Mouse (Mus musculus): ENCODE results near the gene Cdc25b. TPM values are rescaled to one million over a fixed set of nuclear protein-coding genes. Genes with fewer than 3 reads are reported as not detected.

The Cdc25b gene
- total and polyA plus RNA-seq, 3 experiments = 12.6 to 34.5 TPM; not detected in 1

DNA sequence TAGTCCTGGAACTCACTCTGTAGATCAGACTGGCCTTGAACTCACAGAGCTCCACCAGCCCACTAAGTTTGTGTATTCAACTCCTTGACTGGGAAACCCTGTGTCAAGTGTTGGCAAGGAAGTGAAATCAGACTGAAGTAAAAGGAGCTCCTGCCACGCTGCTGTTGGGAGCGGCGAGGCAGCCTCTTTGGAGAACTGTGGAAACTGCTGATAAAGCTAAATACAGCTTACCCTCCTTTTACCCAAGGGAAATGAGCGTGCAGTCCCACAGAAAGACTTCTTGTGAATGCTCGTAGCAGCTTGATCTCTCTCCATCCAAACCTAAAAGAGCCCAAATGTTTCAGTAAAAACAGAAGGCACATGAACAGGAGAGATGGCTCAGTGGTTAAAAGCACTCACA lies 35.8 kb downstream of the Cdc25b start:
- H3K4me1 ChIP-seq (ENCODE audit: control insufficient read depth in 1 of 2, insufficient read depth in 2 of 2, low read length in 2 of 2) = peaks cover 15 to 38% of the 10 kb centered on the region in 2 experiments
- peak overlapping the region; percentile 30; the same call in 1 of the 2 replicates for H3K27ac ChIP-seq (ENCODE audit: control insufficient read depth, low read depth, low read length)
- H3K9ac ChIP-seq (ENCODE audit: control insufficient read depth, low read depth, low read length, poor library complexity, severe bottlenecking) = peak overlapping the region; percentile 44
- peak; percentile 70 for DNase-seq (ENCODE audit: low read depth, low spot score)
- H3K9me3 ChIP-seq (replicated peaks; ENCODE audit: insufficient read depth, low read length) = no peaks in the 10 kb centered on the region
- no peaks in the 10 kb centered on the region for H3K79me2 ChIP-seq (ENCODE audit: control insufficient read depth, insufficient read depth, low read length, poor library complexity)
- no peaks in the 10 kb centered on the region for H3K27me3 ChIP-seq (ENCODE audit: control insufficient read depth in 1 of 2, insufficient read depth in 2 of 2, low read length in 2 of 2)
- TF ChIP-seq POLR2AphosphoS2 (IDR thresholded peaks at IDR 0.05; ENCODE audit: low read length) (no peak), ZC3H11A (IDR thresholded peaks at IDR 0.05; ENCODE audit: low read depth, low read length) (0 out of 2 replicates have a peak, but pooled peaks have one; percentile 5), HCFC1 (IDR thresholded peaks at IDR 0.05; ENCODE audit: low read depth, low read length) (no peak), USF1 (IDR thresholded peaks at IDR 0.05; ENCODE audit: low read depth, low read length) (no peak), E2F4 (IDR thresholded peaks at IDR 0.05; ENCODE audit: borderline replicate concordance, low read depth, low read length) (no peak), MAFK (IDR thresholded peaks at IDR 0.05; ENCODE audit: borderline replicate concordance, low read depth, low read length) (peak; percentile 95)
- H3K36me3 ChIP-seq (ENCODE audit: control insufficient read depth in 1 of 2, insufficient read depth in 2 of 2, low read length in 2 of 2) = peaks cover 0 to 25% of the 10 kb centered on the region in 2 experiments; a peak in 2 of 4 replicates
- H3K4me3 ChIP-seq (ENCODE audit: control insufficient read depth in 1 of 2, insufficient read depth in 1 of 2, low read depth in 2 of 2, low read length in 2 of 2) = peak overlapping the region; percentile 21 to 27; a peak in 3 of 4 replicates

DNA sequence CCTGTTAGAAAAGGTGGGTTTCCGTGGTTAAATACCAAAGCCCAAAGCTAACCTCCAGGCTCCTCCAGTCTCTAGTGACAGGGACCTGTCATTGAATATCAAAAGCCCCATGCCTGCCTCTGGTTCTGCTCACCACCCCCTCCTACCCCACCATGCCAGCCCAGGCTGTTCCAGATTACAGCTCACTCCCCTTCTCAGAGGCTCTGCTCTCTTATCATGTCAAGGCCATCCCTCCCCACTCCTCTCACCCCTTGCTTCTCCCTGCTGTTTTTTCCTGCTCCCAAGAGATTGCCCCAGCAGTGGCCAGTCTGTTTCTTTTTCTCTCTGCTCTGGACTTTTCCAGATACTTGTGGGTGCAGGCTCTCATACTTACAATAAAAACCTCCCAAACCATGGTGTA lies 36.8 kb downstream of the Cdc25b start:
- no peak overlapping the region for H3K9ac ChIP-seq (ENCODE audit: control insufficient read depth, low read depth, low read length, poor library complexity, severe bottlenecking)
- no peak overlapping the region for H3K27ac ChIP-seq (ENCODE audit: control insufficient read depth, low read depth, low read length)
- TF ChIP-seq E2F4 (IDR thresholded peaks at IDR 0.05; ENCODE audit: borderline replicate concordance, low read depth, low read length) (no peak), JUND (IDR thresholded peaks at IDR 0.05; ENCODE audit: low read depth, low read length) (no peak), MYB (IDR thresholded peaks at IDR 0.05; ENCODE audit: low read depth, low read length) (no peak), MAZ (IDR thresholded peaks at IDR 0.05; ENCODE audit: low read depth, low read length) (no peak), UBTF (IDR thresholded peaks at IDR 0.05; ENCODE audit: borderline replicate concordance, insufficient read depth, low read depth, low read length) (no peak), BHLHE40 (IDR thresholded peaks at IDR 0.05; ENCODE audit: borderline replicate concordance, low read depth, low read length) (no peak), TCF12 (IDR thresholded peaks at IDR 0.05; ENCODE audit: low read depth, low read length) (0 out of 2 replicates have a peak, but pooled peaks have one; percentile 14), POLR2A (IDR thresholded peaks at IDR 0.05; ENCODE audit: control insufficient read depth in 1 of 2, insufficient read depth in 1 of 2, low read depth in 1 of 2, low read length in 2 of 2, poor library complexity in 1 of 2) (no peak), POLR2AphosphoS2 (IDR thresholded peaks at IDR 0.05; ENCODE audit: low read length) (no peak), ELF1 (IDR thresholded peaks at IDR 0.05; ENCODE audit: low read depth, low read length) (no peak), GATA1 (IDR thresholded peaks at IDR 0.05; ENCODE audit: low read depth, low read length) (peak; percentile 36; the same call in 1 of the 2 replicates), KAT2A (conservative IDR thresholded peaks at IDR 0.05; ENCODE audit: low read depth, low read length) (no peak), ZKSCAN1 (IDR thresholded peaks at IDR 0.05; ENCODE audit: low read depth, low read length) (no peak), MXI1 (IDR thresholded peaks at IDR 0.05; ENCODE audit: low read depth, low read length) (no peak), EP300 (IDR thresholded peaks at IDR 0.05; ENCODE audit: low read depth in 1 of 2, low read length in 2 of 2) (peak; percentile 9 to 47; a peak in 1 of 4 replicates), TAL1 (IDR thresholded peaks at IDR 0.05; ENCODE audit: low read length) (peak; percentile 42), MEF2A (IDR thresholded peaks at IDR 0.05; ENCODE audit: extremely low read depth, insufficient replicate concordance, low read depth, low read length, poor library complexity, severe bottlenecking) (no peak), ZNF384 (IDR thresholded peaks at IDR 0.05; ENCODE audit: low read depth, low read length) (no peak), USF2 (IDR thresholded peaks at IDR 0.05; ENCODE audit: borderline replicate concordance in 1 of 2, insufficient read depth in 1 of 2, low read depth in 1 of 2, low read length in 2 of 2) (no peak), SIN3A (IDR thresholded peaks at IDR 0.05; ENCODE audit: low read length) (no peak), GABPA (IDR thresholded peaks at IDR 0.05; ENCODE audit: low read depth, low read length) (no peak), HCFC1 (IDR thresholded peaks at IDR 0.05; ENCODE audit: low read depth, low read length) (no peak)
- no peaks in the 10 kb centered on the region for H3K79me2 ChIP-seq (ENCODE audit: control insufficient read depth, insufficient read depth, low read length, poor library complexity)
- no peaks in the 10 kb centered on the region for H3K27me3 ChIP-seq (ENCODE audit: control insufficient read depth in 1 of 2, insufficient read depth in 2 of 2, low read length in 2 of 2)
- no peaks in the 10 kb centered on the region for H3K9me3 ChIP-seq (replicated peaks; ENCODE audit: insufficient read depth, low read length)
- H3K36me3 ChIP-seq (ENCODE audit: control insufficient read depth in 1 of 2, insufficient read depth in 2 of 2, low read length in 2 of 2) = peaks cover 0 to 24% of the 10 kb centered on the region in 2 experiments; a peak in 2 of 4 replicates
- H3K4me1 ChIP-seq (ENCODE audit: control insufficient read depth in 1 of 2, insufficient read depth in 2 of 2, low read length in 2 of 2) = peaks cover 17 to 39% of the 10 kb centered on the region in 2 experiments
- no peak overlapping the region for H3K4me3 ChIP-seq (ENCODE audit: control insufficient read depth in 1 of 2, insufficient read depth in 1 of 2, low read depth in 2 of 2, low read length in 2 of 2)
- DNase-seq (ENCODE audit: low read depth, low spot score) = peak; percentile 49
